Mouse (Mus musculus): ENCODE measurements around the gene Eif2ak1. TPM values are rescaled to one million over a fixed set of nuclear protein-coding genes. Genes with fewer than 3 reads are reported as not detected.
"Not testable (repeated sequence)": the region's sequence is repeated elsewhere in the genome, so short reads cannot be mapped to it uniquely, and the experiment has no call there.

Eif2ak1 gene
- total RNA-seq (2021), result 10 to 100 TPM; 38.4 to 38.8 TPM
- 20.2 and 25.6 TPM in 2 replicates for polyA plus RNA-seq (2012; rRNA removed)
- long read RNA-seq, full-length matches to known transcripts, result 63 of 67 reads
- long read RNA-seq, partial matches to known transcripts, result 1 of 67 reads
- long read RNA-seq, other reads (novel, unspliced or antisense), result 3 of 67 reads

DNA sequence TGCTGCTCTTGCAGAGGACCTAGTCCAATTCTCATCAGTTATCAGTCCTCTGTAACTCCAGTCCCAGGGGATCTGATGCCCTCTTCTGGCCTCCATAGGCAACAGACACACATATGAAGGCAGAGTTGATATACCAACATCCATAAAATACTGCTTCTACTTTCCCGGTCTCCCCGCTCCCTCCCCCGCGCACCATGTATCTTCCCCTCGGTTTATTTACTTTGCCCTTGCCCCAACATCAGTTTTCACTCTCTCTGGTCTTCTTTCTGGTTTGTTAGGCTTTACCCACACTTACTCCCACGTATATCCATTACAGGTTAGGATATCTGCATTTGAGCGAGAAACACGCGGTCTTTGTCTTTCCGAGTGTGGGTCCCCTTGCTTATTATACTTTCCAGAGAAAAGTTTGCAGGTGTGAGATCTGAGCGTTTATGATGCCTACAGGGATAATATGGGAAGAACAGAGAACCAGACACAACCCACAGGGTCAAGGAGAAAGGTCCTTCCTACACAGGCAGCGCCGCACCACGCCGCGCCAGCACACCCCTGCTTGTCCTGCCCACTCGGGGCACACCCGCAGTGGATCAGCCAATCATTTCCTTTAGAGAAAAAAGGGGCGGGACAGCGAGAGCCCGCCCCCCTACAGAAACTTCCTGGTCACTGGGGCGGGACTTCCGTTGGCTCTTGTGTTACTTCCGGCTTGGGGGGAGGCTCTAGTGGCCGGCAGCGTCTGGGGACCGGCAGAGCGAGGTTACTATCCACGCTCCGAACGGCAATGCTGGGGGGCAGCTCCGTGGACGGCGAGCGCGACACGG is at the start of gene Eif2ak1:
Eif2ak1 (plus strand) TSS at position 673 of the 815 bp plus-strand sequence.
- peak; percentile 95 for DNase-seq

DNA sequence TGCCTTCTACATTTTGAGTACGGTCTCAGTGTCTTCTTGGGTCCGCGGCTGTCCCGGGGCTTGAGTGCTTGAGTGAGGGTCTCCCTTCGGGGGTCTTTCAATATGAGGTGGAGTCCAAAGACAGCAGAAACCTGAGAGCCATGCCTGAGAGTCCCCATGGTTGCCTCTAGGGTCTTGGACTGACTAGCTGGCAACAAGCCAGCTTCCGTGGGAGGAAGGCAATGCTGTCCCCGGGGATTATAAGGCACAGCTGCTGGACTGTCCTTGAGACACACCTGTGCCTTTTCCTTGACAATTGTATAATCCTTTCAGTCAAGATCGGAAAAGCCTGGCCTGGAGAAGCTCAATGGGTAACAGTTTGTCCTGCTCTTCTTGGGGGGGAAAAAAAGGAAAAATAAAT is 35.6 kb upstream of the Eif2ak1 start:
- no peak for DNase-seq

DNA sequence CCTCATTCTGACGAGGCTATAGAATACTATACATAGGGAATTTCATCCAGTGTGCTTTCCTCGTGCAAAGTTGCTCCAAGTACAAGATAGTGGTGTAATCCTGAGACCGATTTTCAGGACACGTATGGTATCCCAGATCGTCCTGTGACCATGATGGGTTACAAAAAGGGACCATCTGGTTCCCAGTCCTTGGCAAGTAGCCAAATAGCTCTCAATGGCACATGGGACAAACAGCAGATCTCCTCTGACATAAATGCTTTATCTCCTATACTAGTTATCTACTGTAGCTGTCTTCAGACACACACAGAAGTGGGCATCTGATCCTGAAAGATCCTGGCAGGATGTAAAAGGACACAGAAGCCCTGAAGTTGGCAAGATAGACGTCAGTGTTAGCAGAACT is 32.2 kb upstream of the Eif2ak1 start:
- DNase-seq, result no peak

DNA sequence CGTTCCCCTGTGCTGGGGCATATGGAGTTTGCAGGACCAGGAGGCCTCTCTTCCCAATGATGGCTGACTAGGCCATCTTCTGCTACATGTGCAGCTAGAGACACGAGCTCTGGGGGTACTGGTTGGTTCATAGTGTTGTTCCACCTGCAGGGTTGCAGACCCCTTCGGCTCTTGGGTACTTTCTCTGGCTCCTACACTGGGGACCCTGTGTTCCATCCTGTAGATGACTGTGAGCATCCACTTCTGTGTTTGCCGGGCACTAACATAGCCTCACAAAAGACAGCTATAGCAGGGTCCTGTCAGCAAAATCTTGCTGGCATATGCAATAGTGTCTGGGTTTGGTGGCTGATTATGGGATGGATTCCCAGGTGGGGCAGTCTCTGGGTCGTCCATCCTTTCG is 16.4 kb upstream of the Eif2ak1 start:
- not testable (repeated sequence) for DNase-seq

- no peak for DNase-seq
Measured at GRCm38 (mm10) chr5:143804056-143804765, 13.4 kb upstream of the Eif2ak1 start.

DNA sequence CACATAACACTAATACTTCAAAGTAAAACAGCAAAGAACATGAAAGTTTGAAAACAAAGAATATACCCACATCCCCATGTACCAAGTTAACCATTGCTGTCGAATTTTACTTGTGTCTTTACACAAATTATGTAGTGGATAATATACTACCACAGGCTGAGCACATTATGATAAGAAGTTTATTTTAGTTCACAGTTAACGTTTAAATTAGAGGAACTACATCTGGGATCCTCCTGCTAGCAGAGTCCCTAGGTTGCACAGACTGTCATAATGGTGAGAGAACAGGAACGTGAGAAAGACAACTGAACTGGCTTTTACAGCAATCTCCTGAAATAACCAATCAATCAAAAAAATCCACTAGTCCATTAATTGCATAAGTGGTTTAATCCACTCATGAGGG is 10.3 kb upstream of the Eif2ak1 start:
- no peak for DNase-seq

DNA sequence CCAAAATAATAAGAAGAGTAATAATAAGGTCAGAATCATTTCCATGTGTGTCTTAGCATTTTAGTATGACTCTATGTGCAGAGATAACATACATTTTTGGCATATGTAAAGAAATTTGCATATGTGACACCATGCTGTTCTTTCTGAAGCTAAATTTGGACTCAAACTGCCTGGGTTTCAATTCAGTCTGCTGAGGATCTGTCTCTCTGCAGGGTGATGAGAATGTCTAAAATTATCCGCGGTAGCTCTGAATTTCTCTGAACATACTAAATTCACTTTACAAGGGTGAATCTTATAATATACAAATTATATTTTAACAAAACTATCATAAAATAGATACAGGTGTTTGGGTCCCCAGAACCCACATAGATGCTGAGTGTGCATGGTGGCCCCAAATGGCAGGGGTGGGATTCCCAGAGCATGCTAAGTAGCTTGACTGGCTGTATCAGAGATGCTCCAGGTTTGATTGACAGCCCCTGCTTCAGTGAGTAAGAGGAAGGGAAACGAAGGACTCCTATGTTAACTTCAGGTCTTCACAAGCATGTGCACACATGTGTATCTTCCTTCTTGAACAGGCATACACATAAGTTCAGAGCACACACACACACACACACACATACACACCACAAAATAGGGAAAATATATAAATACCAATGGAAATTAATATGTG is 8.0 kb upstream of the Eif2ak1 start:
- no peak for DNase-seq

- DNase-seq, result no peak
Measured at GRCm38 (mm10) chr5:143811653-143812052, 5.9 kb upstream of the Eif2ak1 start.

- no peak for DNase-seq
Measured at GRCm38 (mm10) chr5:143814626-143815025, 3.0 kb upstream of the Eif2ak1 start.

DNA sequence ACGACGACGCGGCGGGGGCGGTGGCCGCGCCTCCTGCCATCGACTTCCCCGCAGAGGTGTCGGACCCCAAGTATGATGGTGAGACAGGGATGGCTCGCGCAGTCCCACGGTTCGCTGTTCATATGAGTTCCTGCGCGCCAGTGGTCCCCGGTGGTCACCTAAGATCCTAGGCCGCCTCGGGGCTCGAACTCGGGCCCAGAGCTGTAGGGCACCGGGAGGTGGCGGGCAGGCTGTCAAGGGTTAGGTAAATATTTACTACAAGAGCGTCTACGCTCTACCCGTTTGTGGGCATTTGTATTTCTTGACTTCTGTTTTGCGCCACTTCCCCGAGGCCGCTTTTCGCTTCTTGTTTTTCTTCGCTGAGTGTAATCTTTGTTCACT is 333 bp downstream of the Eif2ak1 start:
- no peak for DNase-seq

DNA sequence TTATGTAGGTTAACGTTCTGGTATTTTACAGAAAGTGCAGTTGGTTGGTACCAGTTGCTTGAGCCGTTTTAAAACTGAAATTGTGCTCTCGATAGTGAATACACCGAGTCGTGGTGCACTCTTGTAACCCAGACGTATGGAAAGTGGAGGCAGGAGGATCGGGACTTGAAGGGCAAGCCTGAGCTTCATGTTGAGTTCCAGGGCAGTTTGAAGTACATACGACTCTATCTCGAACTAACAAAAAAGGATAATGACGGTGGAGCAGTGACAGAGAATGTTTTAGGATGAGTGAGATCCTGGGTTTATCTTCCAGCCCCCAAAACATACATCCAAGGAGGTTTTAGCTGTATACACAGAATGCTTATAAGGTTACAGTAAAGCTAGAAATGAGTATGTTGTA is 873 bp downstream of the Eif2ak1 start:
- no peak for DNase-seq

GRCm38 (mm10) chr5:143818949-143819348 is 1.4 kb downstream of the Eif2ak1 start:
- no peak for DNase-seq

GRCm38 (mm10) chr5:143819906-143820660 is 2.5 kb downstream of the Eif2ak1 start:
- no peak for DNase-seq

DNA sequence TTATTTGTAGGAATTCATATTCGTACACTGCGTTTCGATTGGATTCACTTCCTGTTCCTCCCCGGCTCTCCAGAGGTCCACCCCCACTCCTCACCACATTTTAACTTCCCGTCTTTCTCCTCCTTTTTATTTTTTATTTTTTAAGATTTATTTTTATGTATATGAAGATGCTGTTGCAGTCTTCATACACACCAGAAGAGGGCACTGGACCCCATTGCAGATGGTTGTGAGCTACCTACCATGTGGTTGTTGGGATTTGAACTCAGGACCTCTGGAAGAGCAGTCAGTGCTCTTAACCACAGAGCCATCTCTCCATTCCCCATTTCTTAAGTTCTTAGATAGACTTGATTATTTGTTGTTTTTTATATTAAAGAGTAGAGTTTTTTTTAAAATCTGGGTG is 3.2 kb downstream of the Eif2ak1 start:
- DNase-seq, result no peak

DNA sequence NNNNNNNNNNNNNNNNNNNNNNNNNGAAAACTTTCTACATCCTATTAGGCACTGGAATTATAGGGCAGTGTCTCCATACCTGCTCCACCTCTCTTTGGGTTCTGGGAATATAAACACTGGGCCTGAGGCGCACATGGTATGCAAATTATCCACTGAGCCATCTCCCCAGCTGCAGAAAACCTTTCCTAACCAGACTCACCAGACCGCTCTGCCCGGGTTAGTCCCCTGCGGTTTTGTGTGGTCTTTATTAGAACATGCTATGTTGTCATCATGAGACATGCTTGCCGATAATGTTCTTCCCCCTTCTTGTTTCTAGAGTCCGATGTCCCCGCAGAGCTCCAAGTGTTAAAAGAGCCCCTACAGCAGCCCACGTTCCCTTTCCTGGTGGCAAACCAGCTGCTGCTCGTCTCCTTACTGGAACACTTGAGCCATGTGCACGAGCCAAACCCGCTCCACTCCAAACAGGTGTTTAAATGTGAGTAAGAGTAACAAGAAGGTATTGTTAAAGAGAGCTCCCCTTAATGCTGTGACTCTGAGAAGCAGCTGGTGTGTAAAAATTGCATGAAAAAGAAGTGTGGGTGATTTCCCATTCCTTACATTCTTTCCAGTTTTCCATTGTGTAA is 54.1 kb downstream of the Eif2ak1 start:
- DNase-seq, result no peak

DNA sequence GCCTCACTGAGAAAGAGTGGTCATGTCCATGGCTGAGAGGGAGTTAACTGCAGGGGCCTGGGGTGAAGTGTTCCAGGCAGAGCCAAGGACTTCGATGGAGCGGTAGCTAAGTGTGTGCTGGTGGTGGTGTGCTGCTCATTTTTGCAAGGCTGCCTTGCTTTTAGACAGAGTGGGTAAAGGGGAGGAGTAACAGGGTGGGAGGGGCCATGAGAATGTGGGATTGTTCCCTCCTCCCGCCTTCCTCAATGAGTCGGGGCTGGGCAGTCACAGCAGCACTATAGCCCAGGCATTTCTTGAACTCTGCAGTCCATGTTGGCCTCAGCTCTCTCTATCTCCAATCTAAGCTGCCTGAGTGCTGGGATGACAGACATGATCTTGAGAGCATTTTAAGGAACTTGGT is 57.0 kb downstream of the Eif2ak1 start:
- DNase-seq, result no peak

DNA sequence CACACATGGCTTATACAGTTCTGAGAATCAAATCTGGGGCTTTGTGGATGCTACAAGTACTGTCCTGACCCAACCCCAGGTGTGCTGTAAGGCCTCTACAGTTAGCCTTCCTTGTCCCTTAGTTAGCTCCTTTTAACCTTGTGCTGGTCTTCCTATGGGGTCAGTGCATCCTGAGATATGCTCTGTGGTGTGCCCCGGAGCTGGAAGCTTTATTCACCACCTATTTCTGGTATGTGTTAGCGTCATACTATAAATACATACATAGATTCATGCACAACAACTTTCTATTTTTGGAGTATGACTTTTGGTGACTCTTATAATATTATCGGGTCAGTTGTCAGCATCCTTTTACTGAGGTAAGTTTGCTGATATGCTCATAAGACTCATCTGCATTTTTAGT is 67.7 kb downstream of the Eif2ak1 start:
- DNase-seq, result no peak

- no peak for DNase-seq
Measured at GRCm38 (mm10) chr5:143890741-143891140, 73.2 kb downstream of the Eif2ak1 start.

- DNase-seq, result no peak
Measured at GRCm38 (mm10) chr5:143892255-143892886, 74.8 kb downstream of the Eif2ak1 start.

GRCm38 (mm10) chr5:143893396-143893795 is 75.8 kb downstream of the Eif2ak1 start:
- DNase-seq, result no peak

All from adrenal gland, adult 2 months (tissue).